Mouse (Mus musculus): ENCODE results near the gene Atg7. TPM values are rescaled to one million over a fixed set of nuclear protein-coding genes. Genes with fewer than 3 reads are reported as not detected.

Atg7 gene
- total and polyA plus RNA-seq, 2 experiments from 2014 or later: 18.9 to 19.1 TPM

DNA sequence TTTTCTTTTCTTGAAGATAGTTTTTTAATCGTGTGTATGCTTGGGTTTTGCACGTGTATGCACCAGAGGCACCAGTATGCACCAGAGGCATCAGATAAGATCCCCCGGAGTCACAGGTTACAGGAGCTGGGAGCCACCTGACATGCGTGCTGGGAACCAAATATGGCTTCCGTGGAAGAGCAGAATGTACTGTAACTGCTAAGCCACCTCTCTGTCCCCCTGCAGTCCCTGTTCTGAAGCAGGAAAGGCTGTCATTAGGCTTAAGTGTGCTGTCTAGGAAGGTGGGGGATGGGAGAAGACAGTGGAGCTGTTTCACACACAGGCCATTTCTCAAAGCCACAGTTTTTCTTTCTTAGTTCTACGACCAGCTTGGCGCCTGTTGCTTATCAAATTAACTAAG is 205.9 kb downstream of the Atg7 start:
- 73% methylated on average over 7 of the region's 7 CpGs for WGBS
- H3K4me1 ChIP-seq (ENCODE audit: insufficient read depth): no peaks in the 10 kb centered on the region
- H3K9me3 ChIP-seq (ENCODE audit: low read length): no peaks in the 10 kb centered on the region
- H3K9ac ChIP-seq: no peak overlapping the region
- ATAC-seq (no peak), DNase-seq (no peak)
- H3K27me3 ChIP-seq (ENCODE audit: insufficient read depth, low read length): no peaks in the 10 kb centered on the region
- no peaks in the 10 kb centered on the region for H3K36me3 ChIP-seq (ENCODE audit: insufficient read depth)
- no peak overlapping the region for H3K4me2 ChIP-seq (ENCODE audit: low read depth)
- TF ChIP-seq CTCF (IDR thresholded peaks at IDR 0.05; ENCODE audit: low read depth): no peak
- no peak overlapping the region for H3K4me3 ChIP-seq (ENCODE audit: low read depth, low read length)
- H3K27ac ChIP-seq (ENCODE audit: low read depth, low read length): no peak overlapping the region

DNA sequence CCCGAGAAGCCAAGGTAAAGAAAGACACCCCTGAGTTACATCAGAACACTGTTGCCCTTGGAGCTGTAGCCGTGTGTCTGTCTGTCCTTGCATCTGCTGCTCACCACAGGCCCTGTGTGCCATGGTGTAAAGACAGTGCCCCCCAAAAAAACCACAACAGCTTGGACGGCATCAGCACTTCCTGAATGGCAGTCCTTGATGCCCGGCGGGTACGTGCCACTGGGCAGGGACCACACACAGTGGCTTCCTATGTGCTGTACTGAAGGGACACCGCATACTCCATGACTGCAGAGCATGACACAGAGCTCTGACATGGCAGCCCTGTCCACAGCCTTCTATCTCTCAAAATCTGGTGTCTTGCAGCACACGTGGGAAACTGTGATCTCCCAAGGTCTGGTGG is 206.9 kb downstream of the Atg7 start:
- ATAC-seq (no peak), DNase-seq (no peak)
- no peak for TF ChIP-seq CTCF (IDR thresholded peaks at IDR 0.05; ENCODE audit: low read depth)
- H3K9me3 ChIP-seq (ENCODE audit: low read length): no peaks in the 10 kb centered on the region
- H3K27me3 ChIP-seq (ENCODE audit: insufficient read depth, low read length): no peaks in the 10 kb centered on the region
- H3K27ac ChIP-seq (ENCODE audit: low read depth, low read length): no peak overlapping the region
- H3K4me3 ChIP-seq (ENCODE audit: low read depth, low read length): no peak overlapping the region
- no peaks in the 10 kb centered on the region for H3K4me1 ChIP-seq (ENCODE audit: insufficient read depth)
- no peak overlapping the region for H3K4me2 ChIP-seq (ENCODE audit: low read depth)
- no peak overlapping the region for H3K9ac ChIP-seq
- no peaks in the 10 kb centered on the region for H3K36me3 ChIP-seq (ENCODE audit: insufficient read depth)
- 86% methylated on average over 8 of the region's 8 CpGs for WGBS

DNA sequence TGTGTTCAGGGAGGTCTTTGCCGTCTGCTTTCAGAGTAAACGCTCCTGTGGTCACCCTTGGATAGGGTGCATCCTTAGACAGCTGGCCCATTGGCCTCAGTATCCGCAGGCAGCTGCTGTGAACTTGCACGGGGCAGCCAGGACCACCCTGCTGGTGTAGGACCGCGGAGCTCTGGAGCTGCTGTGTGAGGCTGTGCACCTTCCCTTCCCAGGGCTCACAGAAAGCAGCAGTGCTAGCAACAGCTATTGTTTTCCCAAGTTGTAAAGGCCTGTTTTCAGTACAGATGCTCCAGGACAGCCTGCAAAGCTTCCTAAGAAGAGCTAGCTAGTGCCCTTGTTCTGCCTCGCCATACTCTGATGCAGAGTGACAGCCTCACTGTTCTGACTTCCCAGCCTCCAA is 208.8 kb downstream of the Atg7 start:
- Histone ChIP-seq H3K4me1 (ENCODE audit: insufficient read depth) (no peaks in the 10 kb centered on the region), H3K4me3 (ENCODE audit: low read depth, low read length) (no peak overlapping the region), H3K27ac (ENCODE audit: low read depth, low read length) (no peak overlapping the region), H3K36me3 (ENCODE audit: insufficient read depth) (no peaks in the 10 kb centered on the region), H3K27me3 (ENCODE audit: insufficient read depth, low read length) (no peaks in the 10 kb centered on the region), H3K4me2 (ENCODE audit: low read depth) (no peak overlapping the region), H3K9ac (no peak overlapping the region), H3K9me3 (ENCODE audit: low read length) (no peaks in the 10 kb centered on the region)
- no peak for TF ChIP-seq CTCF (IDR thresholded peaks at IDR 0.05; ENCODE audit: low read depth)
- ATAC-seq (0 out of 2 replicates have a peak, but pooled peaks have one; percentile 9), DNase-seq (no peak)
- 39% methylated on average over 7 of the region's 7 CpGs for WGBS

DNA sequence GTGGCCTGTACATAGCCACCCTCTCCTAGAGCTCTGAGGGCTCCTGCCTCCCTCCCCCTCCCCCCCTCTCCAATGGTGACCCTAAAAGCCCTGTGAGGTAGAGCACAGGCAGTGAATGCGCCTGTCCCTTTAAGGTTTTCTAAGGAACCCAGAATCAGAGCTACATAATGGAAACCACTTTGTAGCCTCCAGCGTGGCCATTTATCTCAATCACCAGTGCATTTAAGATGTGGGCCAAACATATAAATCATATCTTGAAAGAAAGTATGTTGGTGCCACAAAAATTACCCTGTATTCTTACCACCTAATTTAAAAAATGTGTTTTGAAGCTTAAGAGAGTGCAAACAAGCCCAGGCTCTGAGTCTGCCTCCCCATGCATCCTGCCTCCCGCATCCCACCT is 209.8 kb downstream of the Atg7 start:
- Histone ChIP-seq H3K4me2 (ENCODE audit: low read depth) (no peak overlapping the region), H3K27me3 (ENCODE audit: insufficient read depth, low read length) (no peaks in the 10 kb centered on the region), H3K27ac (ENCODE audit: low read depth, low read length) (no peak overlapping the region), H3K4me1 (ENCODE audit: insufficient read depth) (no peaks in the 10 kb centered on the region), H3K36me3 (ENCODE audit: insufficient read depth) (no peaks in the 10 kb centered on the region), H3K9me3 (ENCODE audit: low read length) (no peaks in the 10 kb centered on the region), H3K9ac (no peak overlapping the region), H3K4me3 (ENCODE audit: low read depth, low read length) (no peak overlapping the region)
- ATAC-seq (0 out of 2 replicates have a peak, but pooled peaks have one; percentile 26), DNase-seq (no peak)
- 30% methylated on average over 3 of the region's 3 CpGs for WGBS
- TF ChIP-seq CTCF (IDR thresholded peaks at IDR 0.05; ENCODE audit: low read depth): no peak

DNA sequence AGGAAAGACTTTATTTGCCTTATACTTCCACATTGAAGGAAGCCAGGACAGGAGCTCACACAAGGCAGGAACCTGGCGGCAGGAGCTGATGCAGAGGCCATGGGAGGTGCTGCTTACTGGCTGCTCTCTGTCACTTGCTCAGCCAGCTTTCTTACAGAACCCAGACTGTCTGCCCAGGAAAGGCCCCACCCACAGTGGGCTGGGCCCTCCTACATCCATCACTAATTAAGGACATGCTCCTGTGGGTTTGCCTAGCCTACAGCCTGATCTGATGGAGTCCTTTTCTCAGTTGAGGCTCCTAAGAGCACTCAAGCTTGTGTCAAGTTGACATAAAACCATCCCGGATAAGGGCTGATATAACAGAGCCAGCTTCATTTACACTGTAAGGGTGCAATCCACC is 211.5 kb downstream of the Atg7 start:
- WGBS: 41% methylated on average over 2 of the region's 2 CpGs
- Histone ChIP-seq H3K4me1 (ENCODE audit: insufficient read depth) (no peaks in the 10 kb centered on the region), H3K36me3 (ENCODE audit: insufficient read depth) (peaks cover 2% of the 10 kb centered on the region; the same call in 1 of the 2 replicates), H3K4me2 (ENCODE audit: low read depth) (no peak overlapping the region), H3K4me3 (ENCODE audit: low read depth, low read length) (no peak overlapping the region), H3K27me3 (ENCODE audit: insufficient read depth, low read length) (no peaks in the 10 kb centered on the region), H3K9ac (no peak overlapping the region), H3K27ac (ENCODE audit: low read depth, low read length) (no peak overlapping the region), H3K9me3 (ENCODE audit: low read length) (no peaks in the 10 kb centered on the region)
- no peak for TF ChIP-seq CTCF (IDR thresholded peaks at IDR 0.05; ENCODE audit: low read depth)
- ATAC-seq (no peak), DNase-seq (no peak)

DNA sequence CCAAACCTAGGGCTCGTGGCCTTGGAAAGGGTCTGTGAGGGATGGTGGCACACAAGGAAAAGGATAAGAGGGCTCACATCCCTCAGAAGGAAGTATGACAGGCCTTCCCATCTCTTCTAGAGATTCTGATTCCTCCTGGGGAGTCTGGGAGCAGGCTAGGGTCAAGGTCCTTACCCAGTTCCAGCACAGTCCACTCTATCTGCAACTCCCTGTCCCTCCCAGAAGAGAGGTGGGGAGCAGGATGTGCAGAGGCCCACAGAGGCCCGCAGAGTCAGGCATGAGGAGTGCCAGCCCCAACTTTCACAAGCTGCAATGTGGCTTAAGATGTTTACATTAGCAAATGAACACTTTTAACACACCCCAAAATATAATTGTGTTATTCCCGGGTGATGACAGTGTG is 212.7 kb downstream of the Atg7 start:
- no peaks in the 10 kb centered on the region for H3K9me3 ChIP-seq (ENCODE audit: low read length)
- H3K36me3 ChIP-seq (ENCODE audit: insufficient read depth): peaks cover 10% of the 10 kb centered on the region; the same call in 1 of the 2 replicates
- no peak overlapping the region for H3K4me2 ChIP-seq (ENCODE audit: low read depth)
- no peak overlapping the region for H3K9ac ChIP-seq
- H3K4me1 ChIP-seq (ENCODE audit: insufficient read depth): no peaks in the 10 kb centered on the region
- DNase-seq (no peak), ATAC-seq (no peak)
- H3K4me3 ChIP-seq (ENCODE audit: low read depth, low read length): no peak overlapping the region
- H3K27me3 ChIP-seq (ENCODE audit: insufficient read depth, low read length): no peaks in the 10 kb centered on the region
- no peak for TF ChIP-seq CTCF (IDR thresholded peaks at IDR 0.05; ENCODE audit: low read depth)
- 81% methylated on average over 3 of the region's 3 CpGs for WGBS
- no peak overlapping the region for H3K27ac ChIP-seq (ENCODE audit: low read depth, low read length)

DNA sequence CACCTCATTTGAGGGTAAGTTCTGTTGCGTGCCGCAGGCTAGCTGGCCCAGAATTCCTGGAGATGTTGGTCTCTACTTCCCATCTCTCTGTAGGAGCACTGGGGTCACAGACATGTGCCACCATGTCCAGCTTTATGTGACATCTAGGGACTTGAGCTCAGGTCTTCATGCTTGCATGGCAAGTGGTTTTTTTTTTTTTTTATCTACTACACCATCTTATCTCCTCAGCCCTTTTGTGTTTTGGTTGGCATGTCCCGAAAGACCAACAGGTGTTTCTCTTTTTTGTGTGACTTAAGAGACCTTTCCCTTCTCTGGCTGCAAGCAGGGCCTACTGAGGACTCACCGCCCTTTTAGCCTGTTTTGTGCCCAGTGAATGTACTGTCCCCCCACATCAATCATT is 213.6 kb downstream of the Atg7 start:
- Histone ChIP-seq H3K4me3 (ENCODE audit: low read depth, low read length) (no peak overlapping the region), H3K4me1 (ENCODE audit: insufficient read depth) (no peaks in the 10 kb centered on the region), H3K9ac (no peak overlapping the region), H3K27ac (ENCODE audit: low read depth, low read length) (no peak overlapping the region), H3K27me3 (ENCODE audit: insufficient read depth, low read length) (no peaks in the 10 kb centered on the region), H3K36me3 (ENCODE audit: insufficient read depth) (peaks cover 18% of the 10 kb centered on the region; the same call in 1 of the 2 replicates), H3K4me2 (ENCODE audit: low read depth) (no peak overlapping the region), H3K9me3 (ENCODE audit: low read length) (no peaks in the 10 kb centered on the region)
- ATAC-seq (no peak), DNase-seq (no peak)
- 96% methylated on average over 4 of the region's 4 CpGs for WGBS
- no peak for TF ChIP-seq CTCF (IDR thresholded peaks at IDR 0.05; ENCODE audit: low read depth)

All from forebrain, postnatal 0 days (tissue).